Mouse (Mus musculus) CD4-positive, CD25-positive, alpha-beta regulatory T cell, adult 9 weeks (primary cell): ENCODE data around the gene Zfp688. TPM values are rescaled to one million over a fixed set of nuclear protein-coding genes. Genes with fewer than 3 reads are reported as not detected.

Experiments
- polyA plus RNA-seq: library from polyadenylated mRNA; unstranded; fragments of 100-300 nt; shearing (Covaris generic); gene quantifications from one replicate; pipeline ENCODE4 v1.2.1, GENCODE M21; 2017

The Zfp688 gene
- polyA plus RNA-seq, result 48.9 TPM

DNA sequence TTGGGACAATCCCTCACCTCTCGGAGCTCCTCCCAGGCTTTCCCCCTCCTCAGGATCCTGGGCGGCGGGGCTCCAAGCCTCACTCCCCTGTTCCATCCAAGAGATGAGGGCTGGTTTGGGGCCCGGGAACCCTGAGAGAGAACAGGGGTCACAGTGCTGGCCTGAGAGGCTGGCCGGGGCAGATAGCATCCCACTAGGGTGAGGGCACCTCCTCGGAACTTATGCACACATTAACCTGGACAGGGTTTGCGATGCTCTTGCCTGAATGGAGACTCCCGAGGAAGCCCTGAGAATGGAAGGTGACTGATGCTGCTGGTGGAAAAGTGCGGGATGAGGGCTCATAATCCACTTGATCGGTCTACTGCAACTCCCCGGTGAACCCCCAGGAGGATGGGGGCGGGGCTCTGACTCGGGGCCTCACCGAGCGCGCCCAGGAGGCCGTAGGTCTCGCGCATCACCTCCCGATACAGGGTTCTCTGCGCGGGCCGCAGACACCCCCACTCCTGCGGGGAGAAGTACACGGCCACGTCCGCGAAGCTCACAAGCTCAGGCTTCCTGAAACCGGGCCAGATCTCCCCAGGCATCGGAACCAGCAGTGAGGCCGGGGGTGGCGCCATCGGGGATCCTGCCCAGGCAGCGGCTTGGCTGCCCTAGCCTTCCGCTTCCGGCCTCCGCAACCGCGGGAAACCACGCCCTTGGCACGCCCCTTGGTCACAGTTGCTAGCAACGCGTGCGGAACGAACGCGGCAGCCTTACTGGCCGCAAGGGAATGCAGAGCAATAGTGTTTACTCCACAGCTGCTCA lies at the start of gene Zfp688:
Zfp688 (minus strand) TSS at position 681 of the 804 bp plus-strand sequence.

GRCm38 (mm10) chr7:127459311-127459710 lies 37.4 kb upstream of the Zfp688 start, which contains the start of gene Prr14:
Gene Prr14, plus strand, starts transcription at chr7:127459611.

DNA sequence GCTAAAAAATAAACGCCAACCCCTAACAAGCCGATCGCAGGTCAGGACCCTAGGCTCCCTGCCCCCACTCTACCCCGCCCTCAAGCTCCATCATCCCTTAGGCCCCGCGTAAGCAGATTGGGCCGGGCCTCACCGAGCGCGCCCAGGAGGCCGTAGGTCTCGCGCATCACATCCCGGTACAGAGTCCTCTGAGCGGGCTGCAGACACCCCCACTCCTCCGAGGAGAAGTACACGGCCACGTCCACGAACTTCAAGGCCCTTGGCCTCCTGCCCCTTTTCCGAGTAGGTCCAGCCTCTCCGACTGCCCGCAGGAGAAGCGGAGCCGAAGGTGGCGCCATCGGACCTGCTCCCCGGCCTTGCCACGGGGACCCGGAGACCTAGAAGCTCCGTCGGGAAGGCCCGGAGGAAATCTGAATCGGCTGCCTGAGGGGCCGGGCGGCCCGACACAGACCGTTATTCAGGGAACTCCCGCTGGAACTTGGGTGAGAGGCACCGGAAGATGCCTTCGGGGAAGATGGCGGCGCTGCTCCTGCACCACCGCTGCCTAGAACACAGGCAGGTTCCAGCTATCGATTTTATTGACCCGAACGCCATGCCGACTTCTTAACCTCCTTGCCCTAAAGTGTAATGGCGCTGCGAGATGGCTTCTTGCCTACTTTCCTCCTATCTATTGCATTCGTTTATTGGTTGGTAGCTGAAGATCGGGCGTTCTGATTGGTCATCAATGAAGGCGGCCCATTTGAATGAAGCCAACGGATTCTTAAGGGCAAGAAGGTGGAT lies 26.8 kb upstream of the Zfp688 start, which contains the start of gene Zfp689:
Zfp689 (minus strand) TSS at position 638 of the 780 bp plus-strand sequence.

DNA sequence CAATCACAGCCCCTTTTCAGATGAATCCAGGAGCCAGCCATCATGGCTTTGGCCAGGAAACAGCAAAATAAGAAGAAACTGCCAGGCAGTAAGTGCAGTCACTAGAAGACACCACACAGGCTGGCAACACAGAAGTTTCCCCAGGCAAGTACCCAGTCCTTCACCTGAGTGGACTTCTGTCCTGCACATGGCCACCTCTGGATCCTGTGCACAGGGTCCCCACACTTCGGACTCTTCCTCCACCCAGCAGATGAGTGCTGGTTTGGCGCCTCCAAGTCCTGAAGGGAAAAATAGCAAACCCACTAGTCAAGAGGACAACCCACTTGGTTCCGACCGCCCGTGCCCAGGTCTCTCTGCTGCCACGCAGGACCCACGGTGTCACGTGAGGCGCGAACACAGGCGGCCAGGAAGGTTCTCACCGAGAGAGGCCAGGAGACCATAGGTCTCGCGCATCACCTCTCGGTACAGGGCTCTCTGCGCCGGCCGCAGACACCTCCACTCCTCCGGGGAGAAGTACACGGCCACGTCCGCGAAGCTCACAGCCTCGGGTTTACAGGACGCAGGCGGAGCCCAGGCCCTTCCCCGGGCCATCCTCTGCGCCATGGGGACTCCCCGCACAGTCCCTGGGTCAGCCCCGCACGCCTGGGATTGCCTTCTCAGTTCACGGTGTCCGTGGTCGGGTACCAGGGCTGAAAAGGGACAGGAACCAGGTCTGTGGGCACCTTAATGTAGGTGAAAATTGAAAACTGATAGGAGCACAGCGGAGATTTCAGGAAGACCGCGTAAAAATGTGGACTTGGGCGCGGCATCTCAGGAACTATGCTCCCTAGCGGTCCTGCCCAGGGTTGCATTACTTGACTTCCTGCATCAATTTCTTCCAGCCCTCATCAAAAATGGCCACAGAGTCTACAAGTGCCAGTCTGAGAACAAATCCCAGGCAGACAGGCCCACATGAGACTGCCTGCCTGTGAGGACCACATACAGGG lies 15.6 kb downstream of the Zfp688 start, which contains the start of gene Zfp764:
Zfp764 (minus strand) TSS at position 821 of the 986 bp plus-strand sequence.

GRCm38 (mm10) chr7:127393157-127393943 lies 28.5 kb downstream of the Zfp688 start, which contains the start of gene E430018J23Rik:
Gene E430018J23Rik, minus strand, starts transcription at chr7:127393629.

DNA sequence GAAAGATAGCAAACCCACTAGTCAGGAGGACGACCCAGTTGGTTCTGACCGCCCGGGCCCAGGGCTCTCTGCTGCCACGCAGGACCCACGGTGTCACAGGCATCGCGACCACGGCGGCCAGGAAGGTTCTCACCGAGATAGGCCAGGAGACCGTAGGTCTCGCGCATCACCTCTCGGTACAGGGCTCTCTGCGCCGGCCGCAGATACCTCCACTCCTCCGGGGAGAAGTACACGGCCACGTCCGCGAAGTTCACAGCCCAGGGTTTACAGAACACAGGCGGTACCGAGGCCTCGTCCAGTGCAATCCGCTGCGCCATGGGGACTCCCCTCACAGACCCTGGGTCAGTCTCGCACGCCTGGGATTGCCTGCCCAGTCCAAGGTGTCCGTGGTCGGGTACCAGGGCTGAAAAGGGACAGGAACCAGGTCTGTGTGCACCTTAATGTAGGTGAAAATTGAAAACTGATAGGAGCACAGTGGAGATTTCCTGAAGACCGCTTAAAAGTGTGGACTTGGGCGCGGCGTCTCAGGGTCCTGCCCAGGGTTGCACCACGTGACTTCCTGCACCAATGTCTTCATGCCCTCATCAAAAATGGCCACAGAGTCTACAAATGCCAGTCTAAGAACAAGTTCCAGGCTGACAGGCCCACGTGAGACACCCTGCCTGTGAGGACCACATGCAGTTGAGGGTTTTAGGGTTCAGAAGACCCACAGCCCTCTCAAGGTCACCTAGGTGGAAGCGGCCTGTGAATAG lies 35.1 kb downstream of the Zfp688 start, which contains the start of gene 9130019O22Rik:
9130019O22Rik (minus strand) TSS at position 526 of the 752 bp plus-strand sequence.

GRCm38 (mm10) chr7:127375271-127376245 lies 46.3 kb downstream of the Zfp688 start, which contains the start of gene Zfp747:
Gene Zfp747, minus strand, starts transcription at chr7:127376050.

Other genes starting within 250 kb of the Zfp688 start
- gene Cd2bp2, start 226.0 kb downstream of the Zfp688 start, polyA plus RNA-seq, result 81.8 TPM
- 12.7 TPM for gene Tbc1d10b, start 213.6 kb downstream of the Zfp688 start, polyA plus RNA-seq
- 22.7 TPM for gene Mylpf, start 213.2 kb downstream of the Zfp688 start, polyA plus RNA-seq
- 16.5 TPM for gene Zfp553, start 189.0 kb downstream of the Zfp688 start, polyA plus RNA-seq
- gene Sept1, start 188.9 kb downstream of the Zfp688 start, polyA plus RNA-seq, result 607 TPM
- 0.60 TPM for gene Zfp771, start 177.8 kb downstream of the Zfp688 start, polyA plus RNA-seq
- 51.4 TPM for gene Dctpp1, start 161.4 kb downstream of the Zfp688 start, polyA plus RNA-seq
- 12.5 TPM for gene Sephs2, start 148.0 kb downstream of the Zfp688 start, polyA plus RNA-seq
- gene Itgal, start 125.8 kb downstream of the Zfp688 start, polyA plus RNA-seq, result 375 TPM
- gene Zfp768, start 76.5 kb downstream of the Zfp688 start, polyA plus RNA-seq, result 0.35 TPM
- gene Zfp747, start 46.0 kb downstream of the Zfp688 start, polyA plus RNA-seq, result 24.7 TPM
- 9.9 TPM for gene 9130019O22Rik, start 34.9 kb downstream of the Zfp688 start, polyA plus RNA-seq
- gene E430018J23Rik, start 28.4 kb downstream of the Zfp688 start, polyA plus RNA-seq, result 6.4 TPM
- gene Zfp764, start 15.2 kb downstream of the Zfp688 start, polyA plus RNA-seq, result 17.3 TPM
- 11.8 TPM for gene Zfp689, start 27.1 kb upstream of the Zfp688 start, polyA plus RNA-seq
- gene Prr14, start 37.5 kb upstream of the Zfp688 start, polyA plus RNA-seq, result 141 TPM
- 9.0 TPM for gene Fbrs, start 57.1 kb upstream of the Zfp688 start, polyA plus RNA-seq
- gene Srcap, start 89.9 kb upstream of the Zfp688 start, polyA plus RNA-seq, result 81.0 TPM
- 10.2 TPM for gene Gm42715, start 97.5 kb upstream of the Zfp688 start, polyA plus RNA-seq
- gene Tmem265, start 139.3 kb upstream of the Zfp688 start, polyA plus RNA-seq, result 14.8 TPM
- 112 TPM for gene Phkg2, start 151.3 kb upstream of the Zfp688 start, polyA plus RNA-seq
- gene Ccdc189, start 166.5 kb upstream of the Zfp688 start, polyA plus RNA-seq, result 0.48 TPM
- 154 TPM for gene Rnf40, start 166.7 kb upstream of the Zfp688 start, polyA plus RNA-seq
- gene Zfp629, start 193.7 kb upstream of the Zfp688 start, polyA plus RNA-seq, result 2.3 TPM